Mouse (Mus musculus) cerebellum, adult 2 months (tissue): ENCODE data around the gene Tceal9. TPM values are rescaled to one million over a fixed set of nuclear protein-coding genes. Genes with fewer than 3 reads are reported as not detected.
A peak's percentile ranks its signal among the peaks of the same experiment; 100 is the strongest.
"Not testable (repeated sequence)": the region's sequence is repeated elsewhere in the genome, so short reads cannot be mapped to it uniquely, and the experiment has no call there.

Experiments used
- DNase-seq, 2 experiments: peaks; one replicate each; pipeline ENCODE4 v3.0.0; 2021
- H3K27ac ChIP-seq: fragments of 200-500 bp; 2 replicates; pipeline ENCODE4 v1.5.1; 2012; ENCODE audit warnings: low read length, control low read depth, inconsistent platforms; ENCODE audit not compliant: insufficient read depth
- H3K27me3 ChIP-seq: fragments of 200-500 bp; 2 replicates; pipeline ENCODE4 v1.6.1; 2012; ENCODE audit warnings: inconsistent platforms, mild to moderate bottlenecking, low read length, moderate library complexity; ENCODE audit not compliant: control insufficient read depth, insufficient read depth
- H3K4me1 ChIP-seq: fragments of 200-500 bp; 2 replicates; pipeline ENCODE4 v1.6.1; 2011; ENCODE audit warnings: low read length; ENCODE audit not compliant: control insufficient read depth, insufficient read depth
- H3K4me3 ChIP-seq: fragments of 200-500 bp; replicated peaks from 2 replicates; pipeline ENCODE3; 2011; ENCODE audit warnings: mild to moderate bottlenecking, low read depth, low read length, control low read depth; ENCODE audit not compliant: insufficient read depth
- CTCF ChIP-seq: fragments of 200-500 bp; IDR thresholded peaks from 2 replicates; pipeline ENCODE4 v1.5.1; 2011; ENCODE audit warnings: low read depth, mild to moderate bottlenecking, control low read depth, low read length, moderate library complexity, borderline replicate concordance; ENCODE audit not compliant: insufficient read depth
- POLR2A ChIP-seq: fragments of 200-500 bp; IDR thresholded peaks from 2 replicates; pipeline ENCODE4 v1.6.1; 2011; ENCODE audit warnings: low read length, control low read depth, borderline replicate concordance; ENCODE audit not compliant: insufficient read depth
- WGBS: fragments of 180-500 bp; shearing (Covaris S2); methylation state at CpG from one replicate; pipeline ENCODE4 v1.1.7; 2018; 5-methylcytosine and 5-hydroxymethylcytosine counted together
- polyA plus RNA-seq: library from polyadenylated mRNA; depleted of rRNA; stranded (reverse); fragments of >200 nt; gene quantifications from 2 replicates; pipeline ENCODE4 v1.2.3, GENCODE M21; 2012; rRNA removed

Tceal9 gene
- polyA plus RNA-seq = 112 and 117 TPM in 2 replicates

- H3K27ac ChIP-seq = peak within 1 kb of the TSS; percentile 66; the same call in 1 of the 2 replicates
- H3K4me1 ChIP-seq = no peaks in the 10 kb centered on the region
- TF ChIP-seq POLR2A (peak; percentile 90), CTCF (no peak)
- 7% methylated on average over 20 of the region's 20 CpGs for WGBS
- peak; percentile 74 to 82 for DNase-seq
- no peaks in the 10 kb centered on the region for H3K27me3 ChIP-seq
- H3K4me3 ChIP-seq = peak within 1 kb of the TSS; percentile 97
Observed at GRCm38 (mm10) chrX:136244574-136245229, at the start of gene Tceal9. Tceal9 (plus strand) TSS chrX:136245079.

- no peak overlapping the region for H3K4me3 ChIP-seq
- 78% methylated on average over 16 of the region's 16 CpGs for WGBS
- no peak for DNase-seq
- H3K4me1 ChIP-seq = no peaks in the 10 kb centered on the region
- no peak overlapping the region for H3K27ac ChIP-seq
- H3K27me3 ChIP-seq = no peaks in the 10 kb centered on the region
- TF ChIP-seq POLR2A (no peak), CTCF (no peak)
Observed at GRCm38 (mm10) chrX:136195193-136195944, 49.5 kb upstream of the Tceal9 start.

- no peak overlapping the region for H3K4me3 ChIP-seq
- H3K27ac ChIP-seq = no peak overlapping the region
- no peak for TF ChIP-seq POLR2A
- peak; percentile 32; the same call in 1 of the 2 replicates for TF ChIP-seq CTCF
- DNase-seq = peak in 1 of 2 experiments; percentile 48
- no peaks in the 10 kb centered on the region for H3K27me3 ChIP-seq
- no peaks in the 10 kb centered on the region for H3K4me1 ChIP-seq
- WGBS = 52% methylated on average over 1 of the region's 1 CpGs
Observed at GRCm38 (mm10) chrX:136196873-136197272, 48.0 kb upstream of the Tceal9 start.

- Histone ChIP-seq H3K4me1 (peaks cover 2% of the 10 kb centered on the region; the same call in 1 of the 2 replicates), H3K4me3 (peak overlapping the region; percentile 96), H3K27ac (peak overlapping the region; percentile 74), H3K27me3 (no peaks in the 10 kb centered on the region)
- no peak for DNase-seq
- WGBS = 10% methylated on average over 7 of the region's 7 CpGs
- TF ChIP-seq POLR2A (no peak), CTCF (no peak)
Observed at GRCm38 (mm10) chrX:136203257-136203656, 41.6 kb upstream of the Tceal9 start.

GRCm38 (mm10) chrX:136203664-136204066, 41.2 kb upstream of the Tceal9 start, which contains the start of gene Tceal5:
Tceal5 (minus strand) TSS chrX:136203876.
- TF ChIP-seq CTCF = no peak
- TF ChIP-seq POLR2A = peak; percentile 59; the same call in 1 of the 2 replicates
- Histone ChIP-seq H3K27me3 (no peaks in the 10 kb centered on the region), H3K4me3 (peak within 1 kb of the TSS; percentile 96), H3K27ac (peak within 1 kb of the TSS; percentile 74), H3K4me1 (peaks cover 2% of the 10 kb centered on the region; the same call in 1 of the 2 replicates)
- peak; percentile 75 to 82 for DNase-seq
- WGBS = 2% methylated on average over 9 of the region's 9 CpGs

GRCm38 (mm10) chrX:136204406-136204805, 40.5 kb upstream of the Tceal9 start:
- H3K27me3 ChIP-seq = no peaks in the 10 kb centered on the region
- TF ChIP-seq POLR2A (no peak), CTCF (no peak)

GRCm38 (mm10) chrX:136213396-136213795, 31.5 kb upstream of the Tceal9 start:
- Histone ChIP-seq H3K27me3 (no peaks in the 10 kb centered on the region), H3K27ac (no peak overlapping the region), H3K4me3 (no peak overlapping the region), H3K4me1 (no peaks in the 10 kb centered on the region)
- DNase-seq = no peak
- WGBS = 81% methylated on average over 2 of the region's 2 CpGs
- TF ChIP-seq POLR2A (no peak), CTCF (no peak)

More at GRCm38 (mm10) chrX:136204406-136204805, 40.5 kb upstream of the Tceal9 start:
- DNase-seq = no peak
- Histone ChIP-seq H3K4me3 (no peak overlapping the region), H3K4me1 (peaks cover 2% of the 10 kb centered on the region; the same call in 1 of the 2 replicates), H3K27ac (no peak overlapping the region)
- WGBS = 89% methylated on average over 6 of the region's 6 CpGs

GRCm38 (mm10) chrX:136214729-136215677, 29.9 kb upstream of the Tceal9 start, which contains the start of the genes Tceal7 and Bex1:
Tceal7 (plus strand) TSS chrX:136214779.
Bex1 (minus strand) TSS chrX:136215513.
- H3K4me3 ChIP-seq = peak within 1 kb of the TSS; percentile 73
- H3K27me3 ChIP-seq, H3K4me1 ChIP-seq, H3K27ac ChIP-seq: not testable (repeated sequence)
- peak; percentile 12 to 38 for DNase-seq
- WGBS = 12% methylated on average over 10 of the region's 67 CpGs
